Mouse (Mus musculus): ENCODE measurements around the gene Fam120a. TPM values are rescaled to one million over a fixed set of nuclear protein-coding genes. Genes with fewer than 3 reads are reported as not detected.

The Fam120a gene
- polyA plus RNA-seq, 1 experiment from 2014 or later: 13.3 TPM

DNA sequence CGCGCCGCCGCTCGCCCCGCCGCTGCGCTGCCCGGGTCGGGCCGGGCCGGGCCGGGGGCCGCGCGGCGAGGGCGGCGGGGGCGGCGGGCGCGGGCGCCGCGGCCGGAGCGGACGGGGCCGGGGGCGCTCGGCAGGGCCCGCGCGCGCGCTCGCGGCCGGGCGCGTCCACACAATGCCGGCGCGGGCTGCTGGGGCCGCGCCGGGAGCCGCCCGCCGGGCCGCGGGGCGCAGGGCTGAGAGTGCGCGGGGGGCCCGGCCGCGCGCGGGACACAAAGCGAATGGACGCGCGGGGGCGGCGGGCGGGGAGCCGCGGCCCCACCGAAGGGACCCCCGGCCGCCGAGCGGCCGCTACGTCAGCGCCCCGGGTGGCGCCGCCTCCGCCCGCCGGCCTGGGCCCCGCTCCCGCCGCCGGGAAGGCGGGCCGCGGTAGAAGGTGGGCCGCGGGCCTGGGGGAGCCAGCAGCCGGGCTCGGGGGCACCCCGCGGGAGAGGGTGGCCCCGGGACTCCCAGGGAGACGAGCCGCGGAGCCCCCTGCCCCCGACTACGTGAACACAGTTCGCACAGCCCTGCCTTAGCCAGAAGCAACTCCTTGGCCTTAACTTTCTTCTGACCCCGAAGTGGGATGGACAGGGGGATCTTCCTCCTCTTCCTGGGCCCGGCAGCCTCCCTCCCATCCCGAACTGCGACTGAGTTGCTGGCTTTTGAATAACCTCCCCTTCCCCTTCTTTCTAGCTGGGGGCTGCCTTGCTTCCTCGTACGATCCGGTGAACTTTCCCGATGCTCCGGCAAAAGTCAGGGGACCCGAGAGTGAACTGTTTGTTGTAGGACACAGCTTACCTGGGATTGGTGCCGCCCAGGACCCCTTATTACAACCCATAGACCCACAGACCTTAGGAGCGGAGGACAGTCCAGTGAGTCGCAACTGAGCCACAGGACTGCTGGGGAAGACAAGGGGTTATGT lies 96.8 kb downstream of the Fam120a start, which contains the start of gene Phf2:
Gene Phf2 (minus strand): TSS at position 349 of the 961 bp plus-strand sequence.
- peak within 1 kb of the TSS; percentile 92 for H3K27ac ChIP-seq (ENCODE audit: low read depth)
- peak within 1 kb of the TSS; percentile 86 for H3K4me3 ChIP-seq (ENCODE audit: low read depth, low read length)
- TF ChIP-seq CTCF (IDR thresholded peaks at IDR 0.05; ENCODE audit: low read depth): no peak
- TF ChIP-seq EP300 (IDR thresholded peaks at IDR 0.05; ENCODE audit: low read depth): no peak
- peak within 1 kb of the TSS; percentile 95 for H3K4me2 ChIP-seq (ENCODE audit: low read depth, low read length)
- H3K27me3 ChIP-seq (ENCODE audit: insufficient read depth, low read length): no peaks in the 10 kb centered on the region
- H3K36me3 ChIP-seq (replicated peaks; ENCODE audit: insufficient read depth, low read length): 0 out of 2 replicates have a peak, but pooled peaks cover 3% of the 10 kb centered on the region
- ATAC-seq: peak; percentile 35
- no peaks in the 10 kb centered on the region for H3K9me3 ChIP-seq (ENCODE audit: low read length)
- peak; percentile 46 for DNase-seq
- peaks cover 38% of the 10 kb centered on the region for H3K4me1 ChIP-seq (ENCODE audit: insufficient read depth)
- H3K9ac ChIP-seq (replicated peaks): peak within 1 kb of the TSS; percentile 97
- 2% methylated on average over 35 of the region's 117 CpGs for WGBS (ENCODE audit: insufficient replicate concordance)

DNA sequence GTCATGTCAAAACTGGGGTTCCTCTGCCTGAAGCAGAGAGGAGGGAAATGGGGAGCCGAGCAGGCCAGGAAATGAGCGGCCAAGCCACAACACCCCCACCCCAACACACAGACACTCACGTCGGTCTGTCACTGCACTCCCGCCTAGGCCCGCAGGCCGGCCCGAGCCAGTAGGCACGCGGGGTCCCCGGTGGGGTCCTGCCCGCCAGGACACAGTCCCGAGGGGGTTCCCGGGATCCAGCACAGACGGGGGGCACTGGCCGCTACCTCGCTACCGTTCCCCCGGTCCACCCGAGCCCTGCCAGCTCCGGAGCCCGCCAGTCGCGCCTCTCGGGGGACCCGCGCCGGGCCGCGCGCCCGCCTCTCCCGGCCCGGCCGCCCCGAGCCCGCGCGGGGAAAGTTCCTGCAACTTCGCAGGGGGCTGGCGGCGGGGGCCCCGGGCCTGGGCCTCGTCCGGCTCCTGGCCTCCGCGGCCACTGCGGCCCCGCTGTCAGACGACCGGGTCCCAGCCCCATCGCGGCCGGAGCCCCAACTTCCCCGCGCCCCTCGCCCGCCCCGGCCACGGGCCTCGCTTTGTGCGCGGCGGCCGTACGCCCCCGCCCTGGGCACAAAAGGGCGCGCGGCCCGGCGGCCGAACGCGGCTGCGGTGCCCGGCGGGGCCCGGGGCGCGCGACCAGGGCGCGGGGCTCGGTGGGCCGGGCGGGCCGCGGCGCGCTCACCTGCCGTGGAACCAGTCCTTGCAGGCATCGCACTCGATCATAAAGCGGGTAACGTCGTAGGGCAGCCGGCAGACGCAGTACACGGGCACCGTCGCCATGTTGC lies 97.7 kb downstream of the Fam120a start:
- no peak for TF ChIP-seq EP300 (IDR thresholded peaks at IDR 0.05; ENCODE audit: low read depth)
- TF ChIP-seq CTCF (IDR thresholded peaks at IDR 0.05; ENCODE audit: low read depth): no peak
- peak overlapping the region; percentile 92 for H3K27ac ChIP-seq (ENCODE audit: low read depth)
- DNase-seq: peak; percentile 63
- peak overlapping the region; percentile 95 for H3K4me2 ChIP-seq (ENCODE audit: low read depth, low read length)
- peak overlapping the region; percentile 97 for H3K9ac ChIP-seq (replicated peaks)
- 0 out of 2 replicates have a peak, but pooled peaks cover 3% of the 10 kb centered on the region for H3K36me3 ChIP-seq (replicated peaks; ENCODE audit: insufficient read depth, low read length)
- no peaks in the 10 kb centered on the region for H3K9me3 ChIP-seq (ENCODE audit: low read length)
- H3K27me3 ChIP-seq (ENCODE audit: insufficient read depth, low read length): no peaks in the 10 kb centered on the region
- H3K4me3 ChIP-seq (ENCODE audit: low read depth, low read length): peak overlapping the region; percentile 69
- peak; percentile 65 for ATAC-seq
- under 1% methylated on average over 54 of the region's 102 CpGs for whole genome bisulfite sequencing (ENCODE audit: insufficient replicate concordance)
- peaks cover 41% of the 10 kb centered on the region for H3K4me1 ChIP-seq (ENCODE audit: insufficient read depth)

DNA sequence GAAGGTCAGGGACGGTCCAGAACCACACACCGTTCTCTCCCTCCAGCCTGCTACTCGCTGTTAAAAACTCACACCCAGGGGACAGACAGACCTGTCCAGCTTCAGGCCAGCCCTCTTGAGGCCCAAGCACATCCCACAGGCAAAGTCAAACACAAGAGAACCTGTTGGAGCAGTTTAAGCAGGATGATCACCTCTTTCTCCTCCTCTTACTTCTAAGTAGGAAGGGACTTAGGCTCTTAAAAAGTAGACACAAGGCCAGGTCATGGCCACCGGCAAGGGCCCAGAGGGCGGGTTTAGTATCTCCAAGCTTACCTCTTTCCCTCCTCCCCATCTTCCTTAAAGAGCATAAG lies 98.2 kb downstream of the Fam120a start:
- 9% methylated on average over 5 of the region's 5 CpGs for WGBS (ENCODE audit: insufficient replicate concordance)
- peak overlapping the region; percentile 97 for H3K9ac ChIP-seq (replicated peaks)
- TF ChIP-seq EP300 (IDR thresholded peaks at IDR 0.05; ENCODE audit: low read depth) (no peak), CTCF (IDR thresholded peaks at IDR 0.05; ENCODE audit: low read depth) (no peak)
- peak overlapping the region; percentile 95 for H3K4me2 ChIP-seq (ENCODE audit: low read depth, low read length)
- peak overlapping the region; percentile 92 for H3K27ac ChIP-seq (ENCODE audit: low read depth)
- no peak for DNase-seq
- peak; percentile 10 for ATAC-seq
- no peaks in the 10 kb centered on the region for H3K27me3 ChIP-seq (ENCODE audit: insufficient read depth, low read length)
- H3K4me1 ChIP-seq (ENCODE audit: insufficient read depth): peaks cover 41% of the 10 kb centered on the region
- no peaks in the 10 kb centered on the region for H3K9me3 ChIP-seq (ENCODE audit: low read length)
- peak overlapping the region; percentile 69 for H3K4me3 ChIP-seq (ENCODE audit: low read depth, low read length)
- H3K36me3 ChIP-seq (replicated peaks; ENCODE audit: insufficient read depth, low read length): 0 out of 2 replicates have a peak, but pooled peaks cover 3% of the 10 kb centered on the region

DNA sequence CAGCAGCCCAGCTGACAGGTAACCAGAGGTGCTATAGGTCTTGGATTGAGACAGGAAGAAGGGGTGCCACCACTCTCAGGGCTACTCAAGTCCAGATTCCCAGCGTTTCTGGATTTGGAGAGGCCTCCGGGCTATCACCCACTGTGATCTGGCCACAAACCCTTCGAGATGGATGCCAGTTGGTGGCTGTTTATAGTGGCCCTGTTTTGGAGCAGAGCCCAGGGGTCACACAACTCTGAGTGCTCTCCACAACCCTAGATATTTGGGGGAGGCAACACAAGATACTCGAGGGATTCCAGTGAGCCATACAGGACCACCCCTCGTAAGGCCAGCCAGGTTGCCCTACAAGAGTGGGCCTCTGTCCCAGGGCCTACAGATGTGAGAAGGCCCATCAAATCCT lies 98.7 kb downstream of the Fam120a start:
- no peak for ATAC-seq
- Histone ChIP-seq H3K4me2 (ENCODE audit: low read depth, low read length) (peak overlapping the region; percentile 95), H3K27ac (ENCODE audit: low read depth) (peak overlapping the region; percentile 92), H3K9ac (replicated peaks) (peak overlapping the region; percentile 97), H3K27me3 (ENCODE audit: insufficient read depth, low read length) (no peaks in the 10 kb centered on the region), H3K4me1 (ENCODE audit: insufficient read depth) (peaks cover 41% of the 10 kb centered on the region), H3K36me3 (replicated peaks; ENCODE audit: insufficient read depth, low read length) (0 out of 2 replicates have a peak, but pooled peaks cover 3% of the 10 kb centered on the region), H3K4me3 (ENCODE audit: low read depth, low read length) (peak overlapping the region; percentile 69), H3K9me3 (ENCODE audit: low read length) (no peaks in the 10 kb centered on the region)
- TF ChIP-seq CTCF (IDR thresholded peaks at IDR 0.05; ENCODE audit: low read depth) (no peak), EP300 (IDR thresholded peaks at IDR 0.05; ENCODE audit: low read depth) (no peak)
- DNase-seq: no peak
- WGBS (ENCODE audit: insufficient replicate concordance): 15% methylated on average over 5 of the region's 5 CpGs

DNA sequence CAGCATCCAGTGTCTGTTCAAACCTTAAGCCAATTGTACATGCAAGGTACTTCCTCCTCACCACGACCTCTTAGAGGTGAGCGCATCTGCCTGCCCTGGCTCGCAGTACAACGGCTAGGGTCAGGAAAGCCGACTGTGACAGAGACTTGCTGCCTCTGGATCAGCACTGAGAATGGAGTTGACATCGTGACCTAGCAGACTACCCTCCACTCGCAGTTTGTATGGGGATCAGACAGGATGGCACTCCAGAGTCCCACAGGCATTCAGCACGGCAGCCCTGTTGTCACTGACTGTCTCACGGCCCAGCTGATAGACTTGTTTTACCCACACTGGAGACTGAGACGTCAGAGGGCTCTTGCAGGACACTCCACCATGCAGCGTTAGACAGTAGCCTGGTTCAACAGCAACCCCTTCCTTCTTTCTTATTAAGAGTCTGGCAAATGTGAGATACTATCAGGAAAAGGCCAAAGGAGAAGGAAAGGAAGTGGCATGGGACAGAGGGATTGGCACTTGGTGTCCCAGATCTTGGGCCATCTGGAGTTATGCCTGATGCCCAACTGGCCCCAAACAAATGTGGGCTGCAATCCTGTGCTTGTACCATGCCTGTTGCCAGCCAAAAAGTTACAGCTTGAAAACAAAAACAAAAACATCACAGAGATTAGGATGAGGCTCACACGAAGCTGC lies 103.0 kb downstream of the Fam120a start:
- Histone ChIP-seq H3K27ac (ENCODE audit: low read depth) (0 out of 2 replicates have a peak overlapping the region, but pooled peaks have one; percentile 19), H3K9me3 (ENCODE audit: low read length) (no peaks in the 10 kb centered on the region), H3K4me1 (ENCODE audit: insufficient read depth) (peaks cover 40% of the 10 kb centered on the region), H3K36me3 (replicated peaks; ENCODE audit: insufficient read depth, low read length) (0 out of 2 replicates have a peak, but pooled peaks cover 3% of the 10 kb centered on the region), H3K27me3 (ENCODE audit: insufficient read depth, low read length) (no peaks in the 10 kb centered on the region), H3K4me2 (ENCODE audit: low read depth, low read length) (no peak overlapping the region), H3K4me3 (ENCODE audit: low read depth, low read length) (no peak overlapping the region), H3K9ac (replicated peaks) (no peak overlapping the region)
- TF ChIP-seq EP300 (IDR thresholded peaks at IDR 0.05; ENCODE audit: low read depth) (no peak), CTCF (IDR thresholded peaks at IDR 0.05; ENCODE audit: low read depth) (no peak)
- 61% methylated on average over 12 of the region's 12 CpGs for WGBS (ENCODE audit: insufficient replicate concordance)
- no peak for ATAC-seq
- DNase-seq: no peak
